Mouse (Mus musculus): Measurements from ENCODE around the gene Kalrn. TPM values are rescaled to one million over a fixed set of nuclear protein-coding genes. Genes with fewer than 3 reads are reported as not detected.
A peak's percentile ranks its signal among the peaks of the same experiment; 100 is the strongest.

Gene Kalrn
- total RNA-seq, 2 experiments from 2014 or later: 2.0 to 2.2 TPM

DNA sequence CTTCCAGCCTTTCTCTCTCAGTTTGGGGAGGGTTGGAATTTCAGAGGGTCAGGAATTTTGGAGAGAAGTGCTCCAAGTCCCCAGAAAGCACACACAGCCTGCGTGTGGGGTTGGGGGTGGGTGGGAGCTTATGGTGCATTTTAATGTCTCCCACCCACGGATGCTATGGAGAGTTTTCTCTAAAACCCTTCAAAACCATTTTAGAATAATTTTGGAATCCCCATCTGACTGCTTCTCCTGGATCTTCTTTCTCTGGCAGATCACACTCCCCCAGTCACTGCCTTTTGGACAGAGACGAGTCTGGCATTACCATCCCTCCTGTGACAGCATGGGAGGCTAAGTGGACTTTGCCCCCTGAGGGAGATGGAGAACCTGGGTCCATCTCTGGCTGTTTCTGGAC is 438.7 kb downstream of the Kalrn start:
- no peak for ATAC-seq (replicated peaks; ENCODE audit: poor library complexity)

DNA sequence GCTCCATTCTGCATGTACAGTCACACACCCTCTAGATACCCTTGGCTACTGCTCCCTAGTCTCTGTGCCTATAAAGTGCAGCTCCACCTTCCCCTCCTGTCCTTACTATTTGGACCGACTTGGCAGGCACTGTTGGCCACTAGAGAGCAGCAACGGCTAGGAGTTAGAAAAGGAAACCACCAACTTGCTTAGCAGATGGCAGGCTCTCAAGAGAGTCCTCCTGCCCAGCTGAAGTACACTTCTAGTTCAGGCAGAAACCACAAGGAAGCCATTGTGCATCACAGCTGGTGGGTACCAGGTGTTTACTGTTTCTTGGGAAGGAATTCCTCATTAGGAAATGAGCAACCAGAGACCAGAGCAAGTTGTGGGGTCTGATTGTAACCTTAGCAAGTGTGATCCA is 447.7 kb downstream of the Kalrn start:
- ATAC-seq (replicated peaks; ENCODE audit: poor library complexity): peak; percentile 85

GRCm38 (mm10) chr16:34122486-34122885 is 450.8 kb downstream of the Kalrn start:
- ATAC-seq (replicated peaks; ENCODE audit: poor library complexity): no peak

DNA sequence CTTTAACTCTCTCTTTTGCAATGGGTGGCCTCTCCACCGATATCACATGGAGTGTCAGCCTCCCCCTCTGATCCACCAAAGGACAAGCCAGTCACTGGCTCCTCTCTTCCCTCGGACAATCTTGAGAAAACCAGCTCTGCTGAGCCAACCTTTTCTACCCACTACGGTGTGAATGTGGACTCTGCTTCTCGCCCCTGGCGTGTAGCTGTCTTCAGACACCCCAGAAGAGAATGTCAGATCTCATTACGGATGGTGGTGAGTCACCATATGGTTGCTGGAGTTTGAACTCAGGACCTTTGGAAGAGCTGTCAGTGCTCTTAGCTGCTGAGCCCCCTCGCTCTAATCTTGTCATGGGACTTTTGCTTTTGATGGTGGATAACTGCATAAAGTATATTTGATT is 452.0 kb downstream of the Kalrn start:
- no peak for ATAC-seq (replicated peaks; ENCODE audit: poor library complexity)

DNA sequence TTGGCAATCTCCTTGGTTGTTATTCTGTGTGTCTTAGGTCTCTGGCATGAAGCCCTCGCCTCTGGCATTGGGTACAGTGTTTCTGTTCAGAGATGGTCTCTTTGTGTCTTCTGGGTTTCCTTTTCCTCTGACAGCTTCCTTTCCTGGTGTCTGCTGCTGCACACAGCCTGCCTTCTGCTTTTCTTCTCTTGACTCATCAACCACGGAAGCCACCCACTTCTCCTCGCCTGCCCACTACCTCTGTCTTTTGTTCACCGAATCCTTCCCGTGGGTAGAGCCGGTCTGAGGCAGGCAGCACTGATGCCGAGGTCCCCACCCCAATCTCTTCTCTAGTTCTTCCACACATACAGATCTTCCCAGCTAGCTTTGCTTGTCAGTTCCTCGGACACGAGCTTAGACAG is 452.5 kb downstream of the Kalrn start:
- peak; percentile 80 for ATAC-seq (replicated peaks; ENCODE audit: poor library complexity)

DNA sequence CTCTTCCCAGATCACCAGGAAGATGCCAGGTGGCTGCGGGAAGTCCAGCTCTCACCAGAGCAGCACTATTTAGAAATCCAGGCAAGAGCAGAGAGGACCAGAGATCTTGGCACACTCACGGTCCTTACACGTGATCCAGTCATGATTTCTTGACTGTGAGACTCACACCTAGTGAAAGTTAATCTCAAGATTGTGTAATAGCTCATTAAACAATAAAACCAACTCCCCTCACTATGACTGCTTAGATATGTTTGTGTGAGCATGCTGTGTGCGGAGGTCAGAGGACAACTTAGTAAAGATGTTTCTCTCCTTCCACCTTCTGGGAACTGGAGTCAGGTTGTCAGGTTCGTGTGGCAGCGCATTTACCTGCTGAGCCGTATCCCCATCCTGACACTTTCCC is 453.5 kb downstream of the Kalrn start:
- ATAC-seq (replicated peaks; ENCODE audit: poor library complexity): no peak

GRCm38 (mm10) chr16:34119370-34119769 is 454.0 kb downstream of the Kalrn start:
- ATAC-seq (replicated peaks; ENCODE audit: poor library complexity): peak; percentile 38

- ATAC-seq (replicated peaks; ENCODE audit: poor library complexity): peak; percentile 81
Measured at GRCm38 (mm10) chr16:34114665-34115064, 458.7 kb downstream of the Kalrn start.

- no peak for ATAC-seq (replicated peaks; ENCODE audit: poor library complexity)
Measured at GRCm38 (mm10) chr16:34113150-34113549, 460.2 kb downstream of the Kalrn start.

DNA sequence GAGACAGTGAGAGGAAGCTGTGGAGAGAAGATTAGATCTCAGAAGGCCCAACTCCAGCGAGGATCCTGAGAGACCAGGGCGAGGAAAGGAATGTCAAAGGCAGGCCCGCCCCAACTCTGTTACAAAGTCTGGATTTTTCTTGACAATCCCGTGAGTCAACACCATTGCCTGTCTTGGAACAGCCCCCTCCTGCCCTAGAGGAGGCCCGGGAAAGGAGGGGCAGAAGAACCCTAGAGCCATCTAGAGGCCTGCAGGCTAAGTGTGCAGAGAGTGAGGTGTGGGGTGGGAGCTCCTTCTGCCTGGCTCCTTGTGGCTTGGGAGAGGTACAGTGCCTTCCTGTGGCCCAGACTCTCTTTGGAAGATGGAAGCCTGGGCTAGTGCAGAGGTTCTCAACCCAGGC is 460.8 kb downstream of the Kalrn start:
- ATAC-seq (replicated peaks; ENCODE audit: poor library complexity): peak; percentile 57

- peak; percentile 47; the same call in 1 of the 2 replicates for ATAC-seq (replicated peaks; ENCODE audit: poor library complexity)
Measured at GRCm38 (mm10) chr16:34110840-34111625, 462.3 kb downstream of the Kalrn start.

DNA sequence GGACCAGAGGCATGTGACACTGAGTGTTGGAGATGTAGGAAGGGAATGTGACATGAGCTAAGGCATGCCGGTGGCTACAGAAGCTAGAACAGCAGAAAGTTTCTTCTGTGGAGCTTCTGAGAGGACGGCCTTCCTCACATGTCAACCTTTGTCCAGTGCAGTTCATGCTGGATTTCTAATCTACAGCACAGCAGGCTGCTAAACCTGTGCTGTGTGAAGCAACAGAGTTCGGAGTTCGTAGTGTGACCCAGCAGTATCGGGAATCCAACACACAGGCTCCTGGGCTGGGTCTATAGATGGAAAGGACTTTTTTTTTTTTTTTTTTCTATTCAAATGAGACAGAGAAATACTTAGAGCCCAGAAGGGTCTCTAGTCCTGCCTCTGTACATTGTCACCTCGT is 468.9 kb downstream of the Kalrn start:
- no peak for ATAC-seq (replicated peaks; ENCODE audit: poor library complexity)

DNA sequence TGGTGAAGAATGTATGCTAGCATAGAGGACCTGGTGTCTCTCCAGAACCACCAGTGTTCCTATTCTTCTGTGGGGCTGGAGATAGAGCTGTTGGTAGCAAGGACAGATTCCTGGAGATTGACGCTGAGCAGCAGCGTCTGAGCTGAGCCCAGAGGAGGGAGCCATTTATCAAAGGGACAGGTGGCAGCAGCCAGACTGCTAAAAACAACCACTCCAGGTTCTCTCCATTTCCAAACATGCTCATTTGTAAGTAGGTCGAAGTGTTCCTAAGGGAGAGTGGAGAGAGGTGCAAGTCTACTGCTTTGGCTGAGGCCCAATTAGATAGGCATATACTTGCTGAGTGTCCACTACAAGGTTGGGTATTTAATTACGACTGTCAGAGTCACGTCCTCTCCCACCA is 470.6 kb downstream of the Kalrn start:
- no peak for ATAC-seq (replicated peaks; ENCODE audit: poor library complexity)

- no peak for ATAC-seq (replicated peaks; ENCODE audit: poor library complexity)
Measured at GRCm38 (mm10) chr16:34099795-34100194, 473.5 kb downstream of the Kalrn start.

GRCm38 (mm10) chr16:34095548-34096141 is 477.7 kb downstream of the Kalrn start:
- peak; percentile 87 for ATAC-seq (replicated peaks; ENCODE audit: poor library complexity)

DNA sequence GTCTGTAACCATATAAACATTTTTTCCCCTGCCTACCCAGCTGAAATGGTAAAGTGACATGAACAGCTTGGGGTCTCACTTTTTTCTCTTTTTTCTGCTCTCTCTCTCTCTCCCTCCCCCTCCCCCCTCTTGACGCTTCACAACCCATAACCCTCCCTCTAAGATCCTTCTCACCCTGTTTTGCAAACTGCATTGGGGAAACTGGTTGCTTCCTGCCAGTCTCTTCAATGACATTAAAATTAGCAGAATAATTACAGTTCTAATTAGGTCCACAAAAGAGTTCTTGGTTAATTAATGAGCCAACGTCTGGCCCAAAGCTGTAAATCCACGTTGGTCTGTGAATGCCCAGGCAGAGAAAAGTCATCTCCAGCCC is 478.3 kb downstream of the Kalrn start:
- no peak for ATAC-seq (replicated peaks; ENCODE audit: poor library complexity)

DNA sequence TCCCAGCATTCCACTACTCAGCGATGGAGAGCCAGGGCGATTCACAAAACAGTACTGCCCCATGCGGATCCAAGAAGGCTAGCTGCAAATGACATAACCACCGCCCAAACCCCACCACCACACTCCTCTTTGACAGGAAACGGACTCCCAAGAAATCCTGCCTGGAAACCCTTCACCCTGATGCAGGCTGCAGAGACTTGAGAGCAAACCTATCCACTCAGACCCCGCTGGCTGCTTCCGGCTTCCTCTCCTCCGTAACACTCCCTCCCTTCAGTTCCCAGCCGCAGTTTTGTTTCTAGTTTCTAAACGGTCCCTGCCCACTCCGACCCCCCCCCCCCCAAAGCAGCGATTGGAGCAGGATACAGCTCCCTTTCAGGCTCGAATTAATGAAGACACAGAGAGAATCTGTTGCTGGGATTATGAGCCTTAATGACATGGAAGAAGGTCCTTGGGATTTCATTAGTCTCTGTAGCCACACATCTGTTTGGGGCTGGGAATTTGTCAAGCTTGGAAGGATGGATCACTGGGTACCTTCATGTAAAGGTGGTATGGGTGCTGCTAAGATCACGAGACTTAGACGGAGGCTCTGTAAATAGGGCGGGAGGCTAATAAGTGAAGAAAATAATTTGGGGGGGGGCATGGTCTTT is 478.8 kb downstream of the Kalrn start:
- ATAC-seq (replicated peaks; ENCODE audit: poor library complexity): peak; percentile 24

GRCm38 (mm10) chr16:34093734-34094445 is 479.4 kb downstream of the Kalrn start:
- no peak for ATAC-seq (replicated peaks; ENCODE audit: poor library complexity)

DNA sequence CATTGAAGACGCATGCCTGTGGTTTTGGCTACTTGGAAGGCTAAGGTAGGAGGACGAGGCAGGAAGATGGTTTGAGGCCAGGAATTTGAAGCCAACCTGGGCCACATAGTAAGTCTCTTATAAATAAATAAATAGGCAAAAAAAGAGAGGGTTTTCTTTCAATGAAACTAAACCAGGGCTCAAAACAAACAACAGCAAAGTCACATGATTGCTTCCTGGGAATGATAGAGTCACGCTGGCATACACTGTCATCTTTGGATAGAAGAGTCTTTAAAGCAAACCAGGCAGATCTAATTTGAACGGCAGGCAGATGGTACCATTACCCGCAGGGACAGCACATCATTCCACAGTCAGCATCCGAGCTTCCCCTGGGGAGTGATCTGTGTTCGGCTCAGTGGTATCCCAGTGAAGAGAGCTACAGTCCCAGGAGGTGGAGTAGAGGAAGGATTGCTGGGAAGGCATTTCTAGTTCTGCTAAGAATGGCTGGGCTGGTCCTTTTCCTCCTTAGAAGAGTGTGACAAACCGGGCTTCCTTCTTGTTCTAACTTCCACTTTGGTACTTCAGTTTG is 483.7 kb downstream of the Kalrn start:
- ATAC-seq (replicated peaks; ENCODE audit: poor library complexity): no peak

- no peak for ATAC-seq (replicated peaks; ENCODE audit: poor library complexity)
Measured at GRCm38 (mm10) chr16:34089022-34089421, 484.3 kb downstream of the Kalrn start.

DNA sequence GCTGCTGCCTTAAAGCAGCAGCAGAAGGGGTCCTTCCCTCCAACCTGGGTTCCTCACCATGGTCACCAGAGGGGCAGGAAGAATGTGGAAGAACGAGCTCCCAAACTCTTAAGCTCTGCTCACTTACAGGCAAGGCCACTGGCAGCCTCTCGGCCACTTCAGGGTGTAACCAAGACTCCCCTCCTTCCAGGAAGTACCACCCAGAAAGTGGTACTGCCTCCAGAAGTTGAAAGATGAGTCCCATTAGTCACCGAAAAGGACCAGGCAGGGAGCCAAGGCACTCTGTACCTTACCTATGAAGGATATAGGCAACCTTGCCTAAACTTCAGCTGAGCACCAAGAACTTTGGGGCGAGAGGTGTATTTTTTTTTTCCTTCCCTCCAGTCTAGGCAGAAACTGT is 485.0 kb downstream of the Kalrn start:
- no peak for ATAC-seq (replicated peaks; ENCODE audit: poor library complexity)
